Mouse (Mus musculus) cortical plate, adult 2 months (tissue): ENCODE measurements around the gene Vmn2r47. TPM values are rescaled to one million over a fixed set of nuclear protein-coding genes. Genes with fewer than 3 reads are reported as not detected.
"Not testable (repeated sequence)": the region's sequence is repeated elsewhere in the genome, so short reads cannot be mapped to it uniquely, and the experiment has no call there.

Experiments used
- H3K27ac ChIP-seq: fragments of 200-500 bp; 2 replicates; pipeline ENCODE4 v1.5.1; 2012; ENCODE audit warnings: low read length, control low read depth, inconsistent platforms; ENCODE audit not compliant: insufficient read depth
- H3K4me1 ChIP-seq: fragments of 200-500 bp; 2 replicates; pipeline ENCODE4 v1.6.1; 2011; ENCODE audit warnings: low read length; ENCODE audit not compliant: control insufficient read depth, insufficient read depth
- H3K4me3 ChIP-seq: fragments of 200-500 bp; 2 replicates; pipeline ENCODE4 v1.5.1; 2011; ENCODE audit warnings: mild to moderate bottlenecking, low read length, control low read depth; ENCODE audit not compliant: insufficient read depth
- polyA plus RNA-seq: library from polyadenylated mRNA; depleted of rRNA; stranded (reverse); fragments of >200 nt; gene quantifications from 2 replicates; pipeline ENCODE4 v1.2.3, GENCODE M21; 2012; rRNA removed

The Vmn2r47 gene
- not detected in 2 replicates for polyA plus RNA-seq

GRCm38 (mm10) chr7:9841225-9841624 lies at the start of gene Vmn2r47:
Gene Vmn2r47 (minus strand): TSS chr7:9841325.
- not testable (repeated sequence) for H3K27ac ChIP-seq, H3K4me3 ChIP-seq, H3K4me1 ChIP-seq

GRCm38 (mm10) chr7:9770471-9770870 lies 70.7 kb downstream of the Vmn2r47 start, which contains the start of gene Vmn2r46:
Gene Vmn2r46 (minus strand): TSS chr7:9770571.
- H3K27ac ChIP-seq, H3K4me1 ChIP-seq, H3K4me3 ChIP-seq: not testable (repeated sequence)

Other genes with a start within 250 kb of the Vmn2r47 start
- gene Vmn2r46, start 70.8 kb downstream of the Vmn2r47 start, polyA plus RNA-seq = not detected in 2 replicates
- not detected in 2 replicates for gene Vmn2r48, start 112.3 kb upstream of the Vmn2r47 start, polyA plus RNA-seq
- gene Vmn2r49, start 150.9 kb upstream of the Vmn2r47 start, polyA plus RNA-seq = not detected in 2 replicates
- not detected in 2 replicates for gene Vmn2r50, start 212.0 kb upstream of the Vmn2r47 start, polyA plus RNA-seq